10 mouse cellular contexts compared by ENCODE assay signal in genomic region chr1:92086277-92086813, GRCm38 (mm10).
DNase-seq lines count a peak whose midpoint lies in the region; ATAC-seq lines count a peak whose summit lies in the region.
"Had no signal": no experiment of that assay in that cellular context is flagged by ENCODE, and none has a peak within 500 bp of the region (broad histone marks: within the 10 kb centered on the region; RNA-seq: fewer than 3 reads in every experiment).

No protein-coding gene starts in this region.

- H3K4me1 ChIP-seq in heart, embryonic 16.5 days (ENCODE audit: control insufficient read depth, insufficient read depth, low read length): peaks cover 48% of the 10 kb centered on the region
- no peaks in the 10 kb centered on the region for H3K4me1 ChIP-seq in midbrain, embryonic 11.5 days (ENCODE audit: control insufficient read depth, insufficient read depth, low read length)
- peaks cover 9% of the 10 kb centered on the region; the same call in 1 of the 2 replicates for H3K4me1 ChIP-seq in midbrain, embryonic 16.5 days (ENCODE audit: control insufficient read depth, insufficient read depth, low read length)
- H3K4me1 ChIP-seq in embryonic facial prominence, embryonic 10.5 days: peaks cover 35% of the 10 kb centered on the region
- peaks cover 49% of the 10 kb centered on the region for H3K4me1 ChIP-seq in neural tube, embryonic 15.5 days

- H3K36me3 ChIP-seq in heart, embryonic 16.5 days (ENCODE audit: control insufficient read depth, insufficient read depth): no peaks in the 10 kb centered on the region; the same call in 1 of the 2 replicates
- no peaks in the 10 kb centered on the region for H3K36me3 ChIP-seq in midbrain, embryonic 11.5 days (ENCODE audit: control insufficient read depth, insufficient read depth, low read length)
- H3K36me3 ChIP-seq in midbrain, embryonic 16.5 days (ENCODE audit: control insufficient read depth, insufficient read depth, low read length): no peaks in the 10 kb centered on the region
- H3K36me3 ChIP-seq in embryonic facial prominence, embryonic 10.5 days (replicated peaks): no peaks in the 10 kb centered on the region
- no peaks in the 10 kb centered on the region for H3K36me3 ChIP-seq in neural tube, embryonic 15.5 days
- H3K36me3 ChIP-seq: lung, embryonic 15.5 days had no signal

- no peak overlapping the region for H3K4me2 ChIP-seq in heart, embryonic 16.5 days (ENCODE audit: low read depth, low read length)
- H3K4me2 ChIP-seq in midbrain, embryonic 11.5 days: no peak overlapping the region
- H3K4me2 ChIP-seq in midbrain, embryonic 16.5 days (ENCODE audit: low read length): no peak overlapping the region
- no peak overlapping the region for H3K4me2 ChIP-seq in neural tube, embryonic 15.5 days
- H3K4me2 ChIP-seq: lung, embryonic 15.5 days had no signal

- no peaks in the 10 kb centered on the region for H3K27me3 ChIP-seq in heart, embryonic 16.5 days (ENCODE audit: control insufficient read depth, insufficient read depth, low read length)
- H3K27me3 ChIP-seq in midbrain, embryonic 11.5 days (ENCODE audit: control insufficient read depth, insufficient read depth, low read length): no peaks in the 10 kb centered on the region
- H3K27me3 ChIP-seq in midbrain, embryonic 16.5 days (ENCODE audit: control insufficient read depth, insufficient read depth, low read depth, low read length): no peaks in the 10 kb centered on the region
- no peaks in the 10 kb centered on the region for H3K27me3 ChIP-seq in embryonic facial prominence, embryonic 10.5 days (replicated peaks; ENCODE audit: low read depth, poor library complexity, severe bottlenecking)
- H3K27me3 ChIP-seq in neural tube, embryonic 15.5 days (replicated peaks): no peaks in the 10 kb centered on the region
- H3K27me3 ChIP-seq: lung, embryonic 15.5 days had no signal

- no peak for DNase-seq in heart, adult 9 months (ENCODE audit: low spot score in 2 of 2)
- DNase-seq in midbrain, embryonic 11.5 days (ENCODE audit: low spot score, missing footprints): peak; percentile 19
- peak; percentile 29 for DNase-seq in embryonic facial prominence, embryonic 10.5 days (ENCODE audit: low spot score)
- no peak for DNase-seq in right cerebral cortex, postnatal 10 days (ENCODE audit: low spot score in 2 of 2)
- DNase-seq: cerebellum, adult 9-11 months had no signal

- WGBS in heart, embryonic 16.5 days: 67% methylated on average over 1 of the region's 1 CpGs
- 63% methylated on average over 1 of the region's 1 CpGs for WGBS in midbrain, embryonic 11.5 days
- WGBS in midbrain, embryonic 16.5 days: 29% methylated on average over 1 of the region's 1 CpGs
- 41% methylated on average over 1 of the region's 1 CpGs for WGBS in embryonic facial prominence, embryonic 10.5 days
- 24% methylated on average over 1 of the region's 1 CpGs for WGBS in neural tube, embryonic 15.5 days

- H3K4me3 ChIP-seq in heart, embryonic 16.5 days (ENCODE audit: low read length): no peak overlapping the region
- no peak overlapping the region for H3K4me3 ChIP-seq in midbrain, embryonic 11.5 days (ENCODE audit: low read depth, low read length)
- no peak overlapping the region for H3K4me3 ChIP-seq in midbrain, embryonic 16.5 days (ENCODE audit: low read depth, low read length)
- no peak overlapping the region for H3K4me3 ChIP-seq in embryonic facial prominence, embryonic 10.5 days
- no peak overlapping the region for H3K4me3 ChIP-seq in neural tube, embryonic 15.5 days (replicated peaks)
- H3K4me3 ChIP-seq: lung, embryonic 15.5 days had no signal

- H3K9ac ChIP-seq in heart, embryonic 16.5 days (ENCODE audit: low read length): no peak overlapping the region
- H3K9ac ChIP-seq in midbrain, embryonic 11.5 days (ENCODE audit: low read length): no peak overlapping the region
- H3K9ac ChIP-seq in midbrain, embryonic 16.5 days (ENCODE audit: low read depth, low read length): no peak overlapping the region
- H3K9ac ChIP-seq in neural tube, embryonic 15.5 days (replicated peaks): no peak overlapping the region
- H3K9ac ChIP-seq: lung, embryonic 15.5 days had no signal

- no peaks in the 10 kb centered on the region for H3K9me3 ChIP-seq in heart, embryonic 16.5 days (replicated peaks; ENCODE audit: control insufficient read depth, low read length)
- H3K9me3 ChIP-seq in midbrain, embryonic 11.5 days (ENCODE audit: control insufficient read depth, low read length): no peaks in the 10 kb centered on the region
- H3K9me3 ChIP-seq in midbrain, embryonic 16.5 days (replicated peaks; ENCODE audit: control insufficient read depth, low read length, poor library complexity, severe bottlenecking): no peaks in the 10 kb centered on the region
- H3K9me3 ChIP-seq in embryonic facial prominence, embryonic 10.5 days: no peaks in the 10 kb centered on the region
- H3K9me3 ChIP-seq in neural tube, embryonic 15.5 days (replicated peaks): no peaks in the 10 kb centered on the region
- H3K9me3 ChIP-seq: lung, embryonic 15.5 days had no signal

- no peak for ATAC-seq in heart, embryonic 16.5 days (replicated peaks; ENCODE audit: extremely low read depth, insufficient read depth, low FRiP score)
- ATAC-seq in midbrain, embryonic 11.5 days (ENCODE audit: low FRiP score): no peak
- no peak for ATAC-seq in midbrain, embryonic 16.5 days
- ATAC-seq in neural tube, embryonic 15.5 days (ENCODE audit: low FRiP score): no peak
- no peak for ATAC-seq in frontal cortex, adult (ENCODE audit: low TSS enrichment)

- H3K27ac ChIP-seq in heart, embryonic 16.5 days (ENCODE audit: low read length): peak overlapping the region; percentile 25; the same call in 1 of the 2 replicates
- no peak overlapping the region for H3K27ac ChIP-seq in midbrain, embryonic 11.5 days (ENCODE audit: low read depth, low read length)
- no peak overlapping the region for H3K27ac ChIP-seq in midbrain, embryonic 16.5 days (ENCODE audit: low read length)
- 0 out of 2 replicates have a peak overlapping the region, but pooled peaks have one; percentile 12 for H3K27ac ChIP-seq in embryonic facial prominence, embryonic 10.5 days (replicated peaks)
- peak overlapping the region; percentile 25; the same call in 1 of the 2 replicates for H3K27ac ChIP-seq in neural tube, embryonic 15.5 days (replicated peaks)
- H3K27ac ChIP-seq: lung, embryonic 15.5 days had no signal

Comparison
In these comparisons a context has a peak if more than half of its experiments do, and no peak if none do; other contexts are left out.
1. H3K27ac ChIP-seq: peak in heart, embryonic 16.5 days (single experiment), embryonic facial prominence, embryonic 10.5 days (single experiment) and neural tube, embryonic 15.5 days (single experiment); none in midbrain, embryonic 11.5 days (single experiment) and midbrain, embryonic 16.5 days (single experiment).
2. DNase-seq: peak in midbrain, embryonic 11.5 days (single experiment) and embryonic facial prominence, embryonic 10.5 days (single experiment); none in heart, adult 9 months (0 of 2) and right cerebral cortex, postnatal 10 days (0 of 2).